ENCODE assay signal across 24 mouse cellular contexts in genomic region chr5:68373082-68373481, GRCm38 (mm10).
DNase-seq lines count a peak whose midpoint lies in the region; ATAC-seq and TF ChIP-seq lines count a peak whose summit lies in the region.
"Had no signal": no experiment of that assay in that cellular context is flagged by ENCODE, and none has a peak within 500 bp of the region (broad histone marks: within the 10 kb centered on the region; RNA-seq: fewer than 3 reads in every experiment).

No protein-coding gene starts in this region.

- H3K4me2 ChIP-seq in forebrain, postnatal 0 days (ENCODE audit: low read depth) = no peak overlapping the region
- H3K4me2 ChIP-seq in forebrain, embryonic 12.5 days = no peak overlapping the region
- no peak overlapping the region for H3K4me2 ChIP-seq in neural tube, embryonic 15.5 days
- H3K4me2 ChIP-seq: embryonic facial prominence, embryonic 15.5 days; hindbrain, embryonic 12.5 days had no signal

- 84% methylated on average over 2 of the region's 2 CpGs for WGBS in forebrain, postnatal 0 days
- 89% methylated on average over 2 of the region's 2 CpGs for WGBS in forebrain, embryonic 12.5 days
- WGBS in neural tube, embryonic 15.5 days = 55% methylated on average over 2 of the region's 2 CpGs

- H3K27me3 ChIP-seq in forebrain, postnatal 0 days (ENCODE audit: insufficient read depth, low read length) = no peaks in the 10 kb centered on the region
- no peaks in the 10 kb centered on the region for H3K27me3 ChIP-seq in forebrain, embryonic 12.5 days
- H3K27me3 ChIP-seq in neural tube, embryonic 15.5 days (replicated peaks) = no peaks in the 10 kb centered on the region
- H3K27me3 ChIP-seq: CH12.LX; embryonic facial prominence, embryonic 15.5 days; hindbrain, embryonic 12.5 days; Patski had no signal

- H3K9me3 ChIP-seq in forebrain, postnatal 0 days (ENCODE audit: low read length) = no peaks in the 10 kb centered on the region
- no peaks in the 10 kb centered on the region for H3K9me3 ChIP-seq in forebrain, embryonic 12.5 days
- no peaks in the 10 kb centered on the region for H3K9me3 ChIP-seq in neural tube, embryonic 15.5 days (replicated peaks)
- H3K9me3 ChIP-seq: embryonic facial prominence, embryonic 15.5 days; forebrain, embryonic 10.5 days; heart, embryonic 10.5 days; hindbrain, embryonic 12.5 days had no signal

- no peak overlapping the region for H3K9ac ChIP-seq in forebrain, postnatal 0 days
- no peak overlapping the region for H3K9ac ChIP-seq in forebrain, embryonic 12.5 days
- H3K9ac ChIP-seq in neural tube, embryonic 15.5 days (replicated peaks) = no peak overlapping the region
- H3K9ac ChIP-seq: embryonic facial prominence, embryonic 15.5 days; hindbrain, embryonic 12.5 days had no signal

- DNase-seq in forebrain, postnatal 0 days = peak; percentile 10
- peak; percentile 4 for DNase-seq in layer of hippocampus, adult 9-11 months
- DNase-seq in layer of hippocampus, postnatal 25 days (ENCODE audit: extremely low spot score in 1 of 2, low spot score in 1 of 2) = no peak
- DNase-seq in neural tube, embryonic 10.5 days (ENCODE audit: extremely low spot score, low spot score) = no peak
- no peak for DNase-seq in thymus, postnatal 14 days
- DNase-seq: adrenal gland, postnatal 14 days; cerebellum, adult 18-20 months; cerebellum, adult 9-11 months; cerebellum, postnatal 36 days; gastrocnemius, postnatal 10 days; heart, adult 18-20 months; heart, postnatal 10 days; heart, postnatal 4 days had no signal

- no peak for TF ChIP-seq CTCF in forebrain, postnatal 0 days (IDR thresholded peaks at IDR 0.05; ENCODE audit: low read depth)

- no peak overlapping the region for H3K27ac ChIP-seq in forebrain, postnatal 0 days (ENCODE audit: low read depth, low read length)
- H3K27ac ChIP-seq in forebrain, embryonic 12.5 days = no peak overlapping the region
- no peak overlapping the region for H3K27ac ChIP-seq in neural tube, embryonic 15.5 days (replicated peaks)
- H3K27ac ChIP-seq: embryonic facial prominence, embryonic 15.5 days; forebrain, embryonic 10.5 days; heart, embryonic 10.5 days; hindbrain, embryonic 12.5 days had no signal

- no peak overlapping the region for H3K4me3 ChIP-seq in forebrain, postnatal 0 days (ENCODE audit: low read depth, low read length)
- H3K4me3 ChIP-seq in forebrain, embryonic 12.5 days (replicated peaks) = no peak overlapping the region
- no peak overlapping the region for H3K4me3 ChIP-seq in neural tube, embryonic 15.5 days (replicated peaks)
- H3K4me3 ChIP-seq: embryonic facial prominence, embryonic 15.5 days; erythroblast, embryonic 14.5 days; forebrain, embryonic 10.5 days; heart, embryonic 10.5 days; hindbrain, embryonic 12.5 days had no signal

- H3K4me1 ChIP-seq in forebrain, postnatal 0 days (ENCODE audit: insufficient read depth) = no peaks in the 10 kb centered on the region
- H3K4me1 ChIP-seq in forebrain, embryonic 12.5 days = no peaks in the 10 kb centered on the region
- no peaks in the 10 kb centered on the region for H3K4me1 ChIP-seq in neural tube, embryonic 15.5 days
- H3K4me1 ChIP-seq: embryonic facial prominence, embryonic 15.5 days; forebrain, embryonic 10.5 days; heart, embryonic 10.5 days; hindbrain, embryonic 12.5 days had no signal

- H3K36me3 ChIP-seq in forebrain, postnatal 0 days (ENCODE audit: insufficient read depth) = no peaks in the 10 kb centered on the region
- no peaks in the 10 kb centered on the region for H3K36me3 ChIP-seq in forebrain, embryonic 12.5 days (replicated peaks)
- no peaks in the 10 kb centered on the region for H3K36me3 ChIP-seq in neural tube, embryonic 15.5 days
- H3K36me3 ChIP-seq: embryonic facial prominence, embryonic 15.5 days; forebrain, embryonic 10.5 days; heart, embryonic 10.5 days; hindbrain, embryonic 12.5 days had no signal

- peak; percentile 81 for ATAC-seq in forebrain, postnatal 0 days
- ATAC-seq in forebrain, embryonic 12.5 days (ENCODE audit: low FRiP score) = no peak
- ATAC-seq in neural tube, embryonic 15.5 days (ENCODE audit: low FRiP score) = peak; percentile 61; the same call in 1 of the 2 replicates
- ATAC-seq: activated CD4-positive, CD25-positive, alpha-beta regulatory T cell, adult 4 months; inflammation-experienced regulatory T-cells, adult 6 months; Patski had no signal

Comparison
In these comparisons a context has a peak if more than half of its experiments do, and no peak if none do; other contexts are left out.
1. DNase-seq: peak in forebrain, postnatal 0 days (single experiment) and layer of hippocampus, adult 9-11 months (single experiment); none in layer of hippocampus, postnatal 25 days (0 of 2), neural tube, embryonic 10.5 days (single experiment) and thymus, postnatal 14 days (single experiment).